Mouse (Mus musculus) liver, adult 2 months (tissue): ENCODE measurements around the gene Slc17a7. TPM values are rescaled to one million over a fixed set of nuclear protein-coding genes. Genes with fewer than 3 reads are reported as not detected.

Experiments
- DNase-seq: peaks from one replicate; pipeline ENCODE4 v3.0.0-alpha.2; 2011; ENCODE audit warnings: low read depth, low spot score; ENCODE audit errors: extremely low read depth
- H3K27ac ChIP-seq: fragments of 200-500 bp; replicated peaks from 2 replicates; pipeline ENCODE4 v1.5.1; 2012; ENCODE audit warnings: low read depth, mild to moderate bottlenecking, control low read depth, inconsistent platforms, low read length; ENCODE audit not compliant: insufficient read depth
- H3K27me3 ChIP-seq: fragments of 200-500 bp; 2 replicates; pipeline ENCODE4 v1.6.1; 2012; ENCODE audit warnings: mild to moderate bottlenecking, moderate library complexity, low read length, inconsistent platforms; ENCODE audit not compliant: control insufficient read depth, insufficient read depth
- H3K36me3 ChIP-seq: fragments of 200-500 bp; 2 replicates; pipeline ENCODE4 v1.6.1; 2012; ENCODE audit warnings: low read length, inconsistent platforms; ENCODE audit not compliant: control insufficient read depth, insufficient read depth
- H3K4me1 ChIP-seq: fragments of 200-500 bp; 2 replicates; pipeline ENCODE4 v1.6.1; 2011; ENCODE audit warnings: low read length; ENCODE audit not compliant: control insufficient read depth, insufficient read depth
- H3K4me3 ChIP-seq: fragments of 200-500 bp; 2 replicates; pipeline ENCODE4 v1.5.1; 2011; ENCODE audit warnings: low read depth, mild to moderate bottlenecking, control low read depth, low read length, moderate library complexity; ENCODE audit not compliant: insufficient read depth
- H3K79me2 ChIP-seq: fragments of 200-500 bp; 2 replicates; pipeline ENCODE4 v1.6.1; 2012; ENCODE audit warnings: inconsistent platforms, mild to moderate bottlenecking, low read length, moderate library complexity; ENCODE audit not compliant: control insufficient read depth, insufficient read depth
- H3K9ac ChIP-seq: fragments of 200-500 bp; 2 replicates; pipeline ENCODE4 v1.6.1; 2012; ENCODE audit warnings: low read depth, mild to moderate bottlenecking, control low read depth, inconsistent platforms, low read length
- CTCF ChIP-seq: fragments of 200-500 bp; IDR thresholded peaks from 2 replicates; pipeline ENCODE4 v1.5.1; 2011; ENCODE audit warnings: low read depth, low read length, control low read depth
- POLR2A ChIP-seq: fragments of 200-500 bp; IDR thresholded peaks from 2 replicates; pipeline ENCODE4 v1.6.1; 2011; ENCODE audit warnings: low read length, control low read depth; ENCODE audit not compliant: insufficient read depth; ENCODE audit errors: extremely low read depth
- WGBS: fragments of 180-500 bp; shearing (Covaris S2); methylation state at CpG from one replicate; pipeline ENCODE4 v1.1.7; 2018; 5-methylcytosine and 5-hydroxymethylcytosine counted together
- polyA plus RNA-seq: library from polyadenylated mRNA; depleted of rRNA; stranded (reverse); fragments of >200 nt; gene quantifications from 2 replicates; pipeline ENCODE4 v1.2.3, GENCODE M21; 2012
- total RNA-seq: library from RNA; depleted of rRNA; stranded (reverse); fragments of >200 nt; gene quantifications from 2 replicates; pipeline ENCODE4 v1.2.3, GENCODE M21; 2014

The Slc17a7 gene
- total and polyA plus RNA-seq, 2 experiments, result not detected

- no peaks in the 10 kb centered on the region for H3K36me3 ChIP-seq
- no peaks in the 10 kb centered on the region for H3K79me2 ChIP-seq
- 80% methylated on average over 11 of the region's 11 CpGs for WGBS
- no peak overlapping the region for H3K9ac ChIP-seq
- no peak for DNase-seq
- TF ChIP-seq CTCF, result no peak
- TF ChIP-seq POLR2A, result no peak
- H3K4me1 ChIP-seq, result no peaks in the 10 kb centered on the region
- no peak overlapping the region for H3K4me3 ChIP-seq
- no peaks in the 10 kb centered on the region for H3K27me3 ChIP-seq
- no peak overlapping the region for H3K27ac ChIP-seq
Measured at GRCm38 (mm10) chr7:45198961-45199360, 35.2 kb downstream of the Slc17a7 start.

- H3K9ac ChIP-seq, result no peak overlapping the region
- TF ChIP-seq POLR2A (no peak), CTCF (no peak)
- H3K27ac ChIP-seq, result no peak overlapping the region
- WGBS, result 65% methylated on average over 10 of the region's 10 CpGs
- no peak overlapping the region for H3K4me3 ChIP-seq
- no peaks in the 10 kb centered on the region for H3K4me1 ChIP-seq
- no peaks in the 10 kb centered on the region for H3K79me2 ChIP-seq
- no peaks in the 10 kb centered on the region for H3K27me3 ChIP-seq
- no peaks in the 10 kb centered on the region for H3K36me3 ChIP-seq
- DNase-seq, result no peak
Measured at GRCm38 (mm10) chr7:45202654-45203053, 38.9 kb downstream of the Slc17a7 start.

- WGBS, result 10% methylated on average over 44 of the region's 44 CpGs
- no peaks in the 10 kb centered on the region for H3K4me1 ChIP-seq
- peak; percentile 61 for DNase-seq
- no peaks in the 10 kb centered on the region for H3K79me2 ChIP-seq
- H3K27ac ChIP-seq, result no peak within 1 kb of the TSS
- no peak for TF ChIP-seq CTCF
- TF ChIP-seq POLR2A, result no peak
- H3K4me3 ChIP-seq, result peak within 1 kb of the TSS; percentile 22; the same call in 1 of the 2 replicates
- no peaks in the 10 kb centered on the region for H3K27me3 ChIP-seq
- no peaks in the 10 kb centered on the region for H3K36me3 ChIP-seq
- H3K9ac ChIP-seq, result no peak within 1 kb of the TSS
Measured at GRCm38 (mm10) chr7:45204380-45205143, 40.8 kb downstream of the Slc17a7 start, which contains the start of gene Ccdc155. Ccdc155 (minus strand) TSS chr7:45204892.

- TF ChIP-seq CTCF (no peak), POLR2A (no peak)
- H3K4me1 ChIP-seq, result no peaks in the 10 kb centered on the region
- no peak overlapping the region for H3K9ac ChIP-seq
- no peaks in the 10 kb centered on the region for H3K36me3 ChIP-seq
- H3K27me3 ChIP-seq, result peaks cover 3% of the 10 kb centered on the region; the same call in 1 of the 2 replicates
- no peak for DNase-seq
- no peaks in the 10 kb centered on the region for H3K79me2 ChIP-seq
- H3K4me3 ChIP-seq, result no peak overlapping the region
- H3K27ac ChIP-seq, result no peak overlapping the region
- 86% methylated on average over 6 of the region's 6 CpGs for WGBS
Measured at GRCm38 (mm10) chr7:45208260-45208659, 44.5 kb downstream of the Slc17a7 start.

GRCm38 (mm10) chr7:45211070-45211469 is 47.3 kb downstream of the Slc17a7 start:
- Histone ChIP-seq H3K36me3 (no peaks in the 10 kb centered on the region), H3K9ac (no peak overlapping the region), H3K4me3 (no peak overlapping the region), H3K79me2 (no peaks in the 10 kb centered on the region), H3K27ac (no peak overlapping the region), H3K4me1 (peaks cover 2% of the 10 kb centered on the region), H3K27me3 (peaks cover 3% of the 10 kb centered on the region; the same call in 1 of the 2 replicates)
- WGBS, result 74% methylated on average over 10 of the region's 10 CpGs
- no peak for DNase-seq
- no peak for TF ChIP-seq CTCF
- TF ChIP-seq POLR2A, result no peak

- no peak within 1 kb of the TSS for H3K27ac ChIP-seq
- no peak for DNase-seq
- no peaks in the 10 kb centered on the region for H3K36me3 ChIP-seq
- H3K79me2 ChIP-seq, result no peaks in the 10 kb centered on the region
- 20% methylated on average over 17 of the region's 17 CpGs for WGBS
- H3K27me3 ChIP-seq, result peaks cover 3% of the 10 kb centered on the region; the same call in 1 of the 2 replicates
- peaks cover 3% of the 10 kb centered on the region for H3K4me1 ChIP-seq
- H3K4me3 ChIP-seq, result no peak within 1 kb of the TSS
- H3K9ac ChIP-seq, result no peak within 1 kb of the TSS
- no peak for TF ChIP-seq CTCF
- no peak for TF ChIP-seq POLR2A
Measured at GRCm38 (mm10) chr7:45211851-45212251, 48.1 kb downstream of the Slc17a7 start, which contains the start of gene Dkkl1. Dkkl1 (minus strand) TSS chr7:45212147.
